Mouse (Mus musculus): Measurements from ENCODE around the gene Polr2i.

GRCm38 (mm10) chr7:30219293-30220007 lies 12.3 kb upstream of the Polr2i start:
- TF ChIP-seq CTCF (conservative IDR thresholded peaks at IDR 0.05; ENCODE audit: low read length) (no peak), POU5F1 (IDR thresholded peaks at IDR 0.05; ENCODE audit: borderline replicate concordance, low read length) (no peak)
